Mouse (Mus musculus) embryonic fibroblast, embryonic 13.5 days (primary cell): ENCODE measurements around the gene Macrod1.

Source experiments
- CTCF ChIP-seq: IDR thresholded peaks from 2 replicates; pipeline ENCODE4 v1.5.1; 2011; ENCODE audit warnings: mild to moderate bottlenecking, control low read depth, low read length, moderate library complexity, borderline replicate concordance; ENCODE audit not compliant: insufficient read depth
- POLR2A ChIP-seq: IDR thresholded peaks from 2 replicates; pipeline ENCODE4 v1.6.1; 2011; ENCODE audit warnings: low read depth, mild to moderate bottlenecking, control low read depth, low read length, moderate library complexity

DNA sequence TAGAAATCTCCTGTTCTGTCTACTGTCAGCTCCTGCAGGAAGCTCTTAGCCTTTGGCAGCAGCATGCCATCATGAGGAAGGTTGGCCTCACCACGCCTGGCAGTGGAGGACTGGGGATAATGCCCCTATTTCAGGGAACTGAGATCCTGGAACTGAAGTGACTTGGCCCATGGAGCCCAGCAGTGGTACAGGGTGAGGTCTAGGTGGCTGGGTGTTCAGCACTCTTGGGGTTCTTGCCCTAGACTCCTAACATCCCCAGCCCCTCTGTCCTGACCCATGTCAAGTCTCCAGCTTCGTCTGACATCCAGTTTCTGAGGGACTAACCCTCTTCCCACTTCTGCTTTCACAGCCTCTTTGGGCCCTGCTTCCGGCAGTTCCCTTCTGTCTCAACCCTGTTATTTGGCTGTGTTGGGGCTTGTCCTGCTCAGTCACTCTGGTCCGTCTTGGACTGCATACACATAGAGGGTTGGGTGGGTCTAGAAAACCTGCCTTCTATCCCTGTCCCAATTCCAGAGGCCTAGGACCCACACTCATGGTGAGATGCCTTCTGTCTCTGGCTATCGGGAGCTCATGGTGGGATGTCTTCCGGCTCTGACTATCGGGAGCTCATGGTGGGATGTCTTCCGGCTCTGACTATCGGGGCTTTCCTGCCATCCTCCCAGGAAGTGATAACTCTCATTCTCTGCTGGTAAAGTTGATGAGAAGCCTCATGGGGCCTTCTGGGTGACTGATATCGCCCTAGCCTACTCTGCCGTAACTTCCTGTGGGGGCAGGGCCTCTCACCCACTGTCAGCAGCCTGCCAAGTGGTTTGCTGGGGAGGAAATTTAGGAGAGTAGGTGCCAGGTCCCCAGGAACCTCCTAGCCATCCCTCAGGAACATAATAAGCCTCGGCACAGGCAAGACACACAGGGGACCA, 38.8 kb upstream of the Macrod1 start:
- no peak for TF ChIP-seq CTCF
- no peak for TF ChIP-seq POLR2A
